Mouse (Mus musculus): ENCODE measurements around the gene Usp26. TPM values are rescaled to one million over a fixed set of nuclear protein-coding genes. Genes with fewer than 3 reads are reported as not detected.

The Usp26 gene
- polyA plus RNA-seq (2015; fragmentation: Nextera tagmentation; extraction: Ambion mirVana), result not detected in 2 replicates

GRCm38 (mm10) chrX:51801133-51801532 lies at the start of gene Usp26:
Gene Usp26 (minus strand): TSS chrX:51801233.
- 86% methylated on average over 6 of the region's 6 CpGs for WGBS
- Histone ChIP-seq H3K36me3 (no peaks in the 10 kb centered on the region), H3K9me3 (no peaks in the 10 kb centered on the region), H3K9ac (no peak within 1 kb of the TSS), H3K27ac (no peak within 1 kb of the TSS), H3K4me3 (no peak within 1 kb of the TSS), H3K27me3 (no peaks in the 10 kb centered on the region), H3K4me1 (no peaks in the 10 kb centered on the region), H3K4me2 (no peak within 1 kb of the TSS)
- no peak for ATAC-seq (ENCODE audit: insufficient number of reproducible peaks, insufficient read depth, low FRiP score, low TSS enrichment, low read depth)

GRCm38 (mm10) chrX:51814466-51815247 lies 13.6 kb upstream of the Usp26 start:
- Histone ChIP-seq H3K27ac (no peak overlapping the region; the same call in 1 of the 2 replicates), H3K9me3 (no peaks in the 10 kb centered on the region), H3K36me3 (no peaks in the 10 kb centered on the region), H3K4me2 (no peak overlapping the region), H3K27me3 (peaks cover 3% of the 10 kb centered on the region; the same call in 1 of the 2 replicates), H3K4me3 (no peak overlapping the region), H3K9ac (no peak overlapping the region), H3K4me1 (no peaks in the 10 kb centered on the region)
- ATAC-seq (ENCODE audit: insufficient number of reproducible peaks, insufficient read depth, low FRiP score, low TSS enrichment, low read depth), result no peak
- WGBS, result 45% methylated on average over 3 of the region's 3 CpGs

- H3K27ac ChIP-seq, result no peak overlapping the region
- H3K4me3 ChIP-seq, result no peak overlapping the region
- H3K27me3 ChIP-seq, result no peaks in the 10 kb centered on the region
- WGBS, result 9% methylated on average over 1 of the region's 1 CpGs
- H3K36me3 ChIP-seq, result no peaks in the 10 kb centered on the region
- no peak overlapping the region for H3K4me2 ChIP-seq
- ATAC-seq (ENCODE audit: insufficient number of reproducible peaks, insufficient read depth, low FRiP score, low TSS enrichment, low read depth), result no peak
- no peak overlapping the region for H3K9ac ChIP-seq
- no peaks in the 10 kb centered on the region for H3K9me3 ChIP-seq
- H3K4me1 ChIP-seq, result no peaks in the 10 kb centered on the region
These were observed 33.6 kb downstream of the Usp26 start for GRCm38 (mm10) chrX:51767457-51767856.

- Histone ChIP-seq H3K4me2 (no peak overlapping the region), H3K9me3 (peaks cover 3% of the 10 kb centered on the region; the same call in 1 of the 2 replicates), H3K36me3 (no peaks in the 10 kb centered on the region), H3K4me1 (no peaks in the 10 kb centered on the region), H3K9ac (no peak overlapping the region), H3K27me3 (no peaks in the 10 kb centered on the region), H3K4me3 (no peak overlapping the region), H3K27ac (no peak overlapping the region)
- 69% methylated on average over 2 of the region's 2 CpGs for WGBS
- ATAC-seq (ENCODE audit: insufficient number of reproducible peaks, insufficient read depth, low FRiP score, low TSS enrichment, low read depth), result no peak
These were observed 64.6 kb downstream of the Usp26 start for GRCm38 (mm10) chrX:51736450-51736849.

GRCm38 (mm10) chrX:51714086-51714745 lies 86.8 kb downstream of the Usp26 start:
- Histone ChIP-seq H3K4me3 (no peak overlapping the region), H3K4me2 (no peak overlapping the region), H3K9ac (no peak overlapping the region), H3K27ac (no peak overlapping the region), H3K4me1 (no peaks in the 10 kb centered on the region), H3K27me3 (peaks cover 8% of the 10 kb centered on the region; the same call in 1 of the 2 replicates), H3K36me3 (no peaks in the 10 kb centered on the region), H3K9me3 (no peaks in the 10 kb centered on the region)
- no peak for ATAC-seq (ENCODE audit: insufficient number of reproducible peaks, insufficient read depth, low FRiP score, low TSS enrichment, low read depth)
- WGBS, result 57% methylated on average over 8 of the region's 8 CpGs

- ATAC-seq (ENCODE audit: insufficient number of reproducible peaks, insufficient read depth, low FRiP score, low TSS enrichment, low read depth), result no peak
- no peaks in the 10 kb centered on the region for H3K9me3 ChIP-seq
- no peak overlapping the region for H3K27ac ChIP-seq
- WGBS, result 62% methylated on average over 1 of the region's 1 CpGs
- no peak overlapping the region for H3K4me3 ChIP-seq
- no peak overlapping the region for H3K9ac ChIP-seq
- H3K36me3 ChIP-seq, result no peaks in the 10 kb centered on the region
- no peak overlapping the region for H3K4me2 ChIP-seq
- H3K27me3 ChIP-seq, result peaks cover 8% of the 10 kb centered on the region
- H3K4me1 ChIP-seq, result no peaks in the 10 kb centered on the region
These were observed 88.0 kb downstream of the Usp26 start for GRCm38 (mm10) chrX:51712996-51713395.

Other genes with a start within 250 kb of the Usp26 start
- gene Hs6st2, start 119.4 kb downstream of the Usp26 start, polyA plus RNA-seq (2015; fragmentation: Nextera tagmentation; extraction: Ambion mirVana), result 27.9 and 30.1 TPM in 2 replicates
- gene 1700080O16Rik, start 171.5 kb upstream of the Usp26 start, polyA plus RNA-seq (2015; fragmentation: Nextera tagmentation; extraction: Ambion mirVana), result not detected in 2 replicates